Mouse (Mus musculus) embryonic fibroblast, embryonic 13.5 days (primary cell): Measurements from ENCODE around the gene Rin2.

Experiments
- CTCF ChIP-seq: IDR thresholded peaks from 2 replicates; pipeline ENCODE4 v1.5.1; 2011; ENCODE audit warnings: mild to moderate bottlenecking, control low read depth, low read length, moderate library complexity, borderline replicate concordance; ENCODE audit not compliant: insufficient read depth
- POLR2A ChIP-seq: IDR thresholded peaks from 2 replicates; pipeline ENCODE4 v1.6.1; 2011; ENCODE audit warnings: low read depth, mild to moderate bottlenecking, control low read depth, low read length, moderate library complexity

GRCm38 (mm10) chr2:145859442-145859931 lies 184.5 kb downstream of the Rin2 start:
- TF ChIP-seq CTCF (no peak), POLR2A (no peak)
